ENCODE assay signal across 8 mouse cellular contexts in the genomic region with DNA sequence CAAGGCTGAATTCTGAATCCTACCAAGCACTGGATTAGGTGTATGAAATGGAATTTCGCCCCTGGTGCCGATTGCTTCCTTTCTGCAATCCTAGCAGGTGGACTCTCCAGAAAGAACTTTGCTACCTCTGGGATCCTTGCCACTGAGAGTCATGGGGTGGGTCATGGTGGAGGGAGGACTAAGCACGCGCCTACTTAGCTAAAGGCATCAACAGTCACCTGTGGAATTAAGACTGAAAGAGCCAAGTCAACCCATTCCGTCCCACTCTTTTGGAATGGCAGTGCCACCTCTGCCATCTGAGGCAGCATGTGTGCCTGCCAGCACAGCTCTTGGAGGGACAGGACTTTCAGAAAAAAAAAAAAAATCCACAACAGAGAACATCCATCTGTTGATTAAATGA. TPM values are rescaled to one million over a fixed set of nuclear protein-coding genes. Genes with fewer than 3 reads are reported as not detected.
DNase-seq lines count a peak whose midpoint lies in the region; ATAC-seq and TF ChIP-seq lines count a peak whose summit lies in the region.

No protein-coding gene starts in this region.

- H3K27ac ChIP-seq in layer of hippocampus, adult 2 months: peak overlapping the region; percentile 93
- H3K27ac ChIP-seq in embryonic facial prominence, embryonic 14.5 days (replicated peaks; ENCODE audit: low read depth, low read length): no peak overlapping the region
- no peak overlapping the region; the same call in 1 of the 2 replicates for H3K27ac ChIP-seq in hindbrain, embryonic 15.5 days (replicated peaks)
- H3K27ac ChIP-seq in neural tube, embryonic 11.5 days (ENCODE audit: low read depth, low read length): no peak overlapping the region

- H3K9me3 ChIP-seq in embryonic facial prominence, embryonic 14.5 days (ENCODE audit: control insufficient read depth, low read length): no peaks in the 10 kb centered on the region
- H3K9me3 ChIP-seq in hindbrain, embryonic 15.5 days: no peaks in the 10 kb centered on the region
- no peaks in the 10 kb centered on the region for H3K9me3 ChIP-seq in neural tube, embryonic 11.5 days (ENCODE audit: control insufficient read depth, low read length)

- peak overlapping the region; percentile 89 for H3K4me2 ChIP-seq in embryonic facial prominence, embryonic 14.5 days (ENCODE audit: low read depth, low read length)
- H3K4me2 ChIP-seq in hindbrain, embryonic 15.5 days: peak overlapping the region; percentile 75
- peak overlapping the region; percentile 75 for H3K4me2 ChIP-seq in neural tube, embryonic 11.5 days (ENCODE audit: low read depth)

- TF ChIP-seq CTCF in layer of hippocampus, adult 2 months (conservative IDR thresholded peaks at IDR 0.05): no peak

- intact Hi-C loops in gastrocnemius, postnatal 14 days (cut with DNase I; ENCODE audit: low total_unique reads): no loop called here

- no peak for DNase-seq in layer of hippocampus, adult 2 months (ENCODE audit: low spot score in 2 of 2)
- no peak for DNase-seq in layer of hippocampus, postnatal 14 days (ENCODE audit: low spot score in 2 of 2)
- no peak for DNase-seq in embryonic facial prominence, embryonic 14.5 days (ENCODE audit: low spot score)
- DNase-seq in neural tube, embryonic 11.5 days (ENCODE audit: low spot score): no peak
- no peak for DNase-seq in ovary, postnatal 10 days (ENCODE audit: low spot score)
- no peak for DNase-seq in gastrocnemius, postnatal 14 days

- no peak for ATAC-seq in embryonic facial prominence, embryonic 14.5 days (ENCODE audit: low read depth)
- no peak for ATAC-seq in hindbrain, embryonic 15.5 days (ENCODE audit: low FRiP score, low read depth)
- ATAC-seq in neural tube, embryonic 11.5 days (ENCODE audit: insufficient read depth, low FRiP score, low TSS enrichment): no peak
- ATAC-seq in megakaryocyte progenitor cell, adult 5-6 weeks (replicated peaks; ENCODE audit: poor library complexity): no peak

- WGBS in embryonic facial prominence, embryonic 14.5 days: 14% methylated on average over 5 of the region's 5 CpGs
- 20% methylated on average over 5 of the region's 5 CpGs for WGBS in hindbrain, embryonic 15.5 days
- WGBS in neural tube, embryonic 11.5 days: 23% methylated on average over 5 of the region's 5 CpGs

- 0 out of 2 replicates have a peak, but pooled peaks cover 5% of the 10 kb centered on the region for H3K4me1 ChIP-seq in embryonic facial prominence, embryonic 14.5 days (ENCODE audit: control insufficient read depth, insufficient read depth, low read length)
- H3K4me1 ChIP-seq in hindbrain, embryonic 15.5 days (replicated peaks): peaks cover 65% of the 10 kb centered on the region
- H3K4me1 ChIP-seq in neural tube, embryonic 11.5 days (ENCODE audit: control insufficient read depth, insufficient read depth, low read length): 0 out of 2 replicates have a peak, but pooled peaks cover 3% of the 10 kb centered on the region

- H3K4me3 ChIP-seq in layer of hippocampus, adult 2 months: peak overlapping the region; percentile 89
- H3K4me3 ChIP-seq in embryonic facial prominence, embryonic 14.5 days (ENCODE audit: low read depth, low read length): peak overlapping the region; percentile 65
- H3K4me3 ChIP-seq in hindbrain, embryonic 15.5 days: peak overlapping the region; percentile 70
- peak overlapping the region; percentile 63; the same call in 1 of the 2 replicates for H3K4me3 ChIP-seq in neural tube, embryonic 11.5 days (ENCODE audit: low read depth, low read length)

- no peak overlapping the region; the same call in 1 of the 2 replicates for H3K9ac ChIP-seq in embryonic facial prominence, embryonic 14.5 days (ENCODE audit: low read depth, low read length)
- peak overlapping the region; percentile 66 for H3K9ac ChIP-seq in hindbrain, embryonic 15.5 days
- no peak overlapping the region for H3K9ac ChIP-seq in neural tube, embryonic 11.5 days (ENCODE audit: low read length)

- H3K36me3 ChIP-seq in embryonic facial prominence, embryonic 14.5 days (ENCODE audit: control insufficient read depth, insufficient read depth, low read length): no peaks in the 10 kb centered on the region
- no peaks in the 10 kb centered on the region for H3K36me3 ChIP-seq in hindbrain, embryonic 15.5 days
- no peaks in the 10 kb centered on the region for H3K36me3 ChIP-seq in neural tube, embryonic 11.5 days (ENCODE audit: control insufficient read depth, insufficient read depth, low read length)

- peaks cover 42% of the 10 kb centered on the region for H3K27me3 ChIP-seq in embryonic facial prominence, embryonic 14.5 days (replicated peaks; ENCODE audit: control insufficient read depth, insufficient read depth, low read length)
- H3K27me3 ChIP-seq in hindbrain, embryonic 15.5 days: no peaks in the 10 kb centered on the region
- H3K27me3 ChIP-seq in neural tube, embryonic 11.5 days (ENCODE audit: control insufficient read depth, insufficient read depth, low read length): peaks cover 37% of the 10 kb centered on the region

RNA-seq across cellular contexts. Expression of a gene that starts 4.1 kb away (rescaled TPM):
- total RNA-seq in layer of hippocampus, adult 2 months (2021): 10 to 100 TPM; 55.6 to 57.5 TPM
- 10 to 100 TPM; 43.9 to 50.2 TPM for total RNA-seq in layer of hippocampus, postnatal 14 days (2021)
- polyA plus RNA-seq in embryonic facial prominence, embryonic 14.5 days (2014; fragmentation: Nextera tagmentation; extraction: Ambion mirVana): 6.9 and 9.3 TPM in 2 replicates
- 38.2 and 50.1 TPM in 2 replicates for polyA plus RNA-seq in hindbrain, embryonic 15.5 days (2015; fragmentation: Nextera tagmentation; extraction: Ambion mirVana)
- 6.6 TPM in 2 replicates for polyA plus RNA-seq in neural tube, embryonic 11.5 days (2014; fragmentation: Nextera tagmentation; extraction: Ambion mirVana)
- not detected in 2 replicates for total RNA-seq in megakaryocyte progenitor cell, adult 5-6 weeks (2015)
- total RNA-seq in megakaryocyte progenitor cell, adult 5-6 weeks (2017): 0.03 TPM in 1 of 2 replicates, not detected in the other
- 1 to 10 TPM in 1 of 2 experiments, under 1 TPM in 1; 0.88 to 1.1 TPM for total RNA-seq in gastrocnemius, postnatal 14 days (2021)

Comparison
In these comparisons a context has a peak if more than half of its experiments do, and no peak if none do; other contexts are left out.
1. RNA of a gene that starts 4.1 kb away (total RNA-seq): 55.6 to 57.5 TPM in layer of hippocampus, adult 2 months and 43.9 to 50.2 TPM in layer of hippocampus, postnatal 14 days; 0.88 to 1.1 TPM in gastrocnemius, postnatal 14 days and 0.03 TPM in megakaryocyte progenitor cell, adult 5-6 weeks; every median in the first group is over 10 times any median in the second.
2. Peak in every context shown above with its lines, with median percentiles within 50 percentile points of each other: H3K4me3 ChIP-seq and H3K4me2 ChIP-seq.